Mouse (Mus musculus) intestine, embryonic 16.5 days (tissue): ENCODE measurements around the gene Abcc10. TPM values are rescaled to one million over a fixed set of nuclear protein-coding genes. Genes with fewer than 3 reads are reported as not detected.

Experiments
- ATAC-seq: fragments of 200-750 bp; cut with Nextera tagmentation; 2 replicates; pipeline ENCODE4 v1.8.0; 2017; ENCODE audit warnings: moderate TSS enrichment, moderate library complexity
- H3K27ac ChIP-seq: fragments of 300-500 bp; sonication (generic); 2 replicates; pipeline ENCODE4 v1.5.1; 2014; ENCODE audit warnings: mild to moderate bottlenecking, low read length
- H3K27me3 ChIP-seq: fragments of 300-500 bp; sonication (generic); replicated peaks from 2 replicates; pipeline ENCODE4 v1.6.1; 2014; ENCODE audit warnings: low read length, control low read depth, mixed read lengths; ENCODE audit not compliant: control insufficient read depth, insufficient read depth
- H3K36me3 ChIP-seq: fragments of 300-500 bp; sonication (generic); 2 replicates; pipeline ENCODE4 v1.6.1; 2014; ENCODE audit warnings: low read length, control low read depth; ENCODE audit not compliant: control insufficient read depth, insufficient read depth
- H3K4me1 ChIP-seq: fragments of 300-500 bp; sonication (generic); 2 replicates; pipeline ENCODE4 v1.6.1; 2014; ENCODE audit warnings: low read length, control low read depth, mixed read lengths; ENCODE audit not compliant: control insufficient read depth, insufficient read depth
- H3K4me2 ChIP-seq: fragments of 300-500 bp; sonication (generic); 2 replicates; pipeline ENCODE4 v1.6.1; 2014; ENCODE audit warnings: low read depth, low read length, control low read depth
- H3K4me3 ChIP-seq: fragments of 300-500 bp; sonication (generic); 2 replicates; pipeline ENCODE4 v1.5.1; 2014; ENCODE audit warnings: mild to moderate bottlenecking, low read length
- H3K9ac ChIP-seq: fragments of 300-500 bp; sonication (generic); 2 replicates; pipeline ENCODE4 v1.6.1; 2014; ENCODE audit warnings: low read depth, low read length
- H3K9me3 ChIP-seq: fragments of 300-500 bp; sonication (generic); 2 replicates; pipeline ENCODE4 v1.6.1; 2016; ENCODE audit warnings: low read length, control low read depth; ENCODE audit not compliant: control insufficient read depth
- whole genome bisulfite sequencing: fragments of 180-500 bp; shearing (Covaris S2); extraction: QIAGEN DNeasy Blood & Tissue Kit; methylation state at CpG from one replicate; pipeline ENCODE4 v1.1.7; 2014; 5-methylcytosine and 5-hydroxymethylcytosine counted together
- polyA plus RNA-seq: library from polyadenylated mRNA; unstranded; fragments of >200 nt; fragmentation: Nextera tagmentation; extraction: Ambion mirVana; gene quantifications from 2 replicates; pipeline ENCODE4 v1.2.1, GENCODE M21; 2015

Abcc10 gene
- polyA plus RNA-seq, 1 experiment from 2014 or later: 7.9 TPM

DNA sequence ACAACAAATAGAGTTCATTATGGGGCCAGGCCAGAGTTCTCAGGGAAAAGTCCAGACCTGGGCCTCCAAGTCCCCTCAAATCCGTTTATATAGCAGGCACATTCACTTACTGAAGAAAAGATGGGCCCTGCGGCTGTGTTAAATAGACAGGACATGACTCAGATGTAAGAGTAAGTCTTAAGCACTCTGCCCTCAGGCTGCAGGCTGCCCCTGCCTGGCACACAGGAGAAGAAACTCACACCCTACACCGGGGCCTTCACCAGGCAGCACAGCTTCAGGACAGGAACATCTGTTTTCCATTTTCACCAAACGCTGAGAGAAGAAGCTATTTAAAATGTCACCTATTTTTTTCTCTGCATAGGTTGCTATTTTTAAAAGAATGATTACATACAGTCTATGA, 50.6 kb downstream of the Abcc10 start:
- no peaks in the 10 kb centered on the region for H3K9me3 ChIP-seq
- ATAC-seq: no peak
- no peak overlapping the region for H3K9ac ChIP-seq
- H3K36me3 ChIP-seq: peaks cover 2% of the 10 kb centered on the region; the same call in 1 of the 2 replicates
- H3K4me2 ChIP-seq: no peak overlapping the region
- H3K4me3 ChIP-seq: no peak overlapping the region
- H3K27ac ChIP-seq: no peak overlapping the region
- WGBS: 70% methylated on average over 4 of the region's 4 CpGs
- H3K27me3 ChIP-seq: no peaks in the 10 kb centered on the region
- peaks cover 13% of the 10 kb centered on the region for H3K4me1 ChIP-seq

DNA sequence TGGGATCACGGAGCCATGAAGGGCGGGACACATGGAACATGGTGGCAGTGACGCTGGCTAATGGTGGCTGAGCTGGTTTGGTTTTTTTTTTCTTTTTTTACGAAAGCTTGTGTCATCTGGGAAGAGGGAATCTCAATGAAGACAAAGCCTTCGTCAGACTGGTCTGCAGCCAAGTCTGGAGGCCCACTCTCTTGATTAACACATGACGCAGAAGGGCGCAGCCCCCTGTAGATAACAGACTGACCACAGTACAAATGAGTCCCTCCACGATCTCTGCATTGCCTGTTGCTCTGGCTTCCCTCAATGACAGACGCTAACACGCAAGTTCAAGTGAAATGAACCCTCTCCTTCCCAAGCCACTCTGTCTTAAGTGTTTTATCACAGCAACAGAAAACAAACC, 52.6 kb downstream of the Abcc10 start:
- Histone ChIP-seq H3K36me3 (peaks cover 6% of the 10 kb centered on the region; the same call in 1 of the 2 replicates), H3K4me1 (peaks cover 8% of the 10 kb centered on the region), H3K27ac (no peak overlapping the region), H3K4me3 (no peak overlapping the region), H3K27me3 (no peaks in the 10 kb centered on the region), H3K4me2 (no peak overlapping the region), H3K9me3 (no peaks in the 10 kb centered on the region), H3K9ac (no peak overlapping the region)
- WGBS: 89% methylated on average over 10 of the region's 10 CpGs
- no peak for ATAC-seq

DNA sequence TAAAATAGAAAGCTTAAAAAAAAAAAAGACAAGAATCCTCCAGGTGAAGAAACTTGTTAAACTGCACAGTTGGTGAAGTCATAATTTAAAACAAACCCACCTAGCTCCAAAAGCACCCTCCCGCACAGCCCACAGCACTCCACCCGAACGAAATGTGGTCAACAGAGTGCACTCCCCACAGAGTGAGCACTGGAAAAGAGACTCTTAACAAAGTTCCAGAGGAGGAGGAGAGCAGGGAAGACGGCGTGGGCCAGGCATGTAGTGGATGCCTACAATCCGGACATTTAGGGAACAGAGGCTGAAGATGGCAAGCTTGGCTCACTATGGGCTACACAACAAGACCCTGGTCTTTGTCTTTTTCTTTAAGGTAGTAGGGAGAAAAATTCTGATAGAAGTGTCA, 53.1 kb downstream of the Abcc10 start:
- 90% methylated on average over 6 of the region's 6 CpGs for WGBS
- peaks cover 12% of the 10 kb centered on the region for H3K4me1 ChIP-seq
- H3K27ac ChIP-seq: no peak overlapping the region
- no peak overlapping the region for H3K9ac ChIP-seq
- H3K9me3 ChIP-seq: no peaks in the 10 kb centered on the region
- H3K4me2 ChIP-seq: no peak overlapping the region
- no peaks in the 10 kb centered on the region for H3K27me3 ChIP-seq
- ATAC-seq: no peak
- H3K4me3 ChIP-seq: no peak overlapping the region
- H3K36me3 ChIP-seq: peaks cover 7% of the 10 kb centered on the region; the same call in 1 of the 2 replicates

DNA sequence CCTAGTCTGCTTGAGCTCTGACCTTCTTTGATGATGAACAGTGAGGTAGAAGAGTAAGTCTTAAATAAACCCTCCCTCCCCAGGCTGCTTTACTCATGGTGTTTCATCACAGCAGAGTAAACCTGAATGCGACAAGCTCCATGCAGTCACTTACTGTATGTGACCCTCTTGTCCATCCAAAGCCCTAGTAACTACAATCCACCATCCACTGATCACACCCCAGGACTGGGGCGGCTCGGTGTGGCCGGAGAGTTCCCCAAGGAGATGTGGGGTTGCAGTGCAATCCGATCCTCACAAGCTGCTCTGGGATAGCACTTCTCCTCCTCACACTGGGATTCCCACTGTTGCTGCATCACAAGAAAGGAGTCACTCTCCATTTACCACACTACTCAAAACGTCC, 53.7 kb downstream of the Abcc10 start:
- Histone ChIP-seq H3K9me3 (no peaks in the 10 kb centered on the region), H3K4me3 (no peak overlapping the region), H3K4me2 (no peak overlapping the region), H3K36me3 (peaks cover 13% of the 10 kb centered on the region; the same call in 1 of the 2 replicates), H3K27me3 (no peaks in the 10 kb centered on the region), H3K9ac (no peak overlapping the region), H3K4me1 (peaks cover 18% of the 10 kb centered on the region), H3K27ac (no peak overlapping the region)
- ATAC-seq: no peak
- 77% methylated on average over 6 of the region's 6 CpGs for WGBS

DNA sequence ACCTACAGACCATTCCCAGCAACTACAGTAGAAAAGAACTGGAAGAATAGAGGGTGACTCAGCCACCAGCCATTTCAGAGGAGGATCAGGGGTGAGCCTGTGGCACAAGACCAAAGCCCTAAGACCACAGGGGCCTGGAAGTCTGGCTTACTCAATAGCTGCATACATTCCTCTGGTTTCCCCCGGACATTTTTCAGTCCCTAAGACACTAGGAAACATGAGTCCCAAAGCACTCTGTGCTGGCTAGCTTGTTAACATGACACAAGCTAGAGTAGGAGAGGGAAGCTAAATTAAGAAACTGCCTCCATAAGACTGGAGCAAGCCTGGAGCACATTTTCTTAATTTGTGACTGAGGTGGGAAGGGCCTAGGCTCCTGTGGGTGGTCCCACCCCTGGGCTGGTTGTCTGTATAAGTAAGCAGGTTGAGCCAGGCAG, 54.3 kb downstream of the Abcc10 start:
- Histone ChIP-seq H3K9ac (no peak overlapping the region), H3K27me3 (no peaks in the 10 kb centered on the region), H3K27ac (no peak overlapping the region), H3K36me3 (peaks cover 13% of the 10 kb centered on the region; the same call in 1 of the 2 replicates), H3K4me3 (no peak overlapping the region), H3K4me2 (no peak overlapping the region), H3K9me3 (no peaks in the 10 kb centered on the region), H3K4me1 (peaks cover 19% of the 10 kb centered on the region)
- ATAC-seq: no peak
- 64% methylated on average over 1 of the region's 1 CpGs for WGBS

DNA sequence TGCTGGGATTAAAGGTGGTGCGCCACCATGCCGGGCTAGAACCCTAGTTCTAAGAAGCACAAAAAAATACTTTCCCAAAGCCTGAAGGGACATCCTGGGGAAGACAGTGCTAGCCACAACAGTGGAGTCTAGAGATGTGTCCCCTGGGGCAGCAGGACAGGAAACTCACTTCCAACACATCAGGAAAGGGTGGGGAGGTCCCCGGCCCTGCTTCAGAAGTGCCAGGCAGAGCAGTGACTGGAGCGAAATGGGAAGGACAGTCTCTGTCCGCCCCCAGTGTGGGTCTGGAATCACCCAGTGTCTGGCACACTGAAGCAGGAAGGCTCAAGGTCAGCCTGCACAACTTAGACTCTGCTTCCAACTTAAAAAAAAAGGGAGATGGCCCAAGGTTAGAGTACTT, 55.5 kb downstream of the Abcc10 start:
- H3K4me3 ChIP-seq: no peak overlapping the region
- H3K4me2 ChIP-seq: no peak overlapping the region
- 89% methylated on average over 5 of the region's 5 CpGs for WGBS
- no peaks in the 10 kb centered on the region for H3K9me3 ChIP-seq
- H3K27ac ChIP-seq: no peak overlapping the region
- no peaks in the 10 kb centered on the region for H3K27me3 ChIP-seq
- peaks cover 13% of the 10 kb centered on the region; the same call in 1 of the 2 replicates for H3K36me3 ChIP-seq
- ATAC-seq: no peak
- no peak overlapping the region for H3K9ac ChIP-seq
- peaks cover 24% of the 10 kb centered on the region for H3K4me1 ChIP-seq

DNA sequence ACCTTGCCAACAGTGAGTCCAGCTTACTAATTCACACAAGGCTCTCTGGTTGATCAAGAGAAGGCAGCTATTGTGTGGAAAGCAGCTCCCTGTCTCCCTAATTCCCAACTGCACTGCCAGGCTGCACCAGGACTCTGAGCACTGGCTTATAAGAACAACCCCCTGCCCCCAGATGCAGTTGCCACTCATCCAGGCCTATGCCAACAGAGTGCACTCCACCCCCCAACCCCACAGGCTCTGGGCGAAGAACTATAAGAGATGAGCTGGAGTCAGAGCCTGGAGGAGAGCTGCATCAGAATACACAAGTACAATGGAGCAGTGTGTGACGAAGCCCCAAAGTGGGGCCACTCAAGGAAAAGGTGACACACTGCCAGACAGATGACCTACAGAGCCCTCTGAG, 56.1 kb downstream of the Abcc10 start:
- peaks cover 13% of the 10 kb centered on the region; the same call in 1 of the 2 replicates for H3K36me3 ChIP-seq
- no peaks in the 10 kb centered on the region for H3K9me3 ChIP-seq
- WGBS: 90% methylated on average over 2 of the region's 2 CpGs

DNA sequence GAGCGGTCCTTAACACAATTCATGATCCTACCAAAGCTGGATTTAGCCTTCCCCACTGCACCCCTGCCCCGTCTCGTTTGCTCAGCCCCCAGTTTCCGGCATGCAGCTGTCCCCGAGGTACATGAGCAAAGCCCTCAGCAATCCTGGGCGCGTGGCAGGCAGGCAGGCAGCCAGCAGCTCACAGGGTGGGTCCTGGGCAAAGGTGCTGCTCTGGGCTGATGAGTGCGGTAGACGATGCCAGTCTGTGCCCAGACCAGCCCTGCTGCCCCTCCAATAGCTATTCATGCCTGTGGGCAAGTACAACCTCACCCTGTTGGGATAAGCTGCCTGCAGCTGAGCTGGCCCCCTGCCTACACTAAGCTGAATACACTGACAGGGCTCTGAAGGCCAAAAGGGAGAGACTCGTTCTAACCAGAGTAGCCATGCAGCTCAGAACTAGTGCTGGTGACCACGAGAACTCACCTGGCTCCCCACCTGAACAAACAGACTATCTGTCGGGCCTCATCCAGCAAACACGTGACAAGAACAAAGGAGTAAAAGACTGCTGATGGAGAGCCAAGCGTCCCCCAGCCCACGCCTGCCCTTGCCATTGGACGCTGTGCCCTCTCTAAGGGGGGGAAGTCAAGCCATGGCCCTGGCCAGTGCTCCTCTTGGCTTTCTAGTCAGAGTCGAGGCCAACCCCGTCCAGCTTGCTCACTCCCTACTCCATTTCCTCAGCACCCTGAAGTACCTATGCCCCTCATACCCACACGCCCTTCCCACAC, 58.2 kb downstream of the Abcc10 start:
- Histone ChIP-seq H3K9ac (peak overlapping the region; percentile 51), H3K27me3 (no peaks in the 10 kb centered on the region), H3K9me3 (no peaks in the 10 kb centered on the region), H3K36me3 (peaks cover 11% of the 10 kb centered on the region; the same call in 1 of the 2 replicates), H3K4me1 (peaks cover 44% of the 10 kb centered on the region), H3K27ac (peak overlapping the region; percentile 14; the same call in 1 of the 2 replicates), H3K4me2 (peak overlapping the region; percentile 23; the same call in 1 of the 2 replicates), H3K4me3 (peak overlapping the region; percentile 5; the same call in 1 of the 2 replicates)
- WGBS: 74% methylated on average over 19 of the region's 19 CpGs
- no peak for ATAC-seq

More for the DNA sequence above, 56.1 kb downstream of the Abcc10 start:
- H3K4me2 ChIP-seq: no peak overlapping the region
- H3K27ac ChIP-seq: no peak overlapping the region
- H3K4me1 ChIP-seq: peaks cover 30% of the 10 kb centered on the region
- H3K4me3 ChIP-seq: no peak overlapping the region
- no peak overlapping the region for H3K9ac ChIP-seq
- no peaks in the 10 kb centered on the region for H3K27me3 ChIP-seq
- no peak for ATAC-seq

DNA sequence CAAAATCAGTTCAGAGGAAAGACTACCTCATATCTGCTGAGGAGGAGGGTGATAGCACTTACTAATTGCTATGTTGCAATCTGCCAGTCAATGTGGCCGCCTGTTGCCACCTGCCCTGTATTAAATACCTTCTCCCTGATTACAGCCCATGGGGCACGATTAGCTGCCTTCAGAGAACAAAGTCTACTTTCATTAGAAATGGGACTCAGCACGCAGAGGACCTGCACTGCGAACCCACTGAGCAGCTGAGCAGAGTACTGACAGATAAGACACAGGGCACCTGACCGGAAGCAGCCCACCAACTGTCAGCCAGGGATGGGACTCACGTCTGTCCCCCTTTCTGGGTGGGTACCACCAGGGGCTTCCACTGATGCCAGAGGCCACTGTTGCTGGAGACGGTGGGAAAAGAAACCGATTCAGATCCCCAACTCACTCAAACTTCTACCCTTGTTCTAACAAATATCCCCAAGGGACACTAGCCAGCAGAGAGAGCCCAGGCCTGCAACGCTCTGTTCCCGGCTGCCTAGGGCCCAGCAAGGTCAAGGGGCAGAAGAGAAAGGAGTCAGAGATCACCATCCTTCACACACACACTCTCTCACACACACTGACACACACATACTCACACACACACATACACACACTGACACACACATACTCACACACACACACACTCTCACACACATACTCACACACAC, 60.0 kb downstream of the Abcc10 start:
- ATAC-seq: peak; percentile 81
- Histone ChIP-seq H3K9ac (no peak overlapping the region), H3K4me2 (no peak overlapping the region), H3K27ac (peak overlapping the region; percentile 80), H3K36me3 (peaks cover 19% of the 10 kb centered on the region), H3K9me3 (no peaks in the 10 kb centered on the region), H3K4me1 (peaks cover 44% of the 10 kb centered on the region), H3K4me3 (no peak overlapping the region), H3K27me3 (no peaks in the 10 kb centered on the region)
- 60% methylated on average over 10 of the region's 10 CpGs for WGBS
